Mouse (Mus musculus) kidney, adult 2 months (tissue): ENCODE results near the gene Tcp10c. TPM values are rescaled to one million over a fixed set of nuclear protein-coding genes. Genes with fewer than 3 reads are reported as not detected.
A peak's percentile ranks its signal among the peaks of the same experiment; 100 is the strongest.
"Not testable (repeated sequence)": the region's sequence is repeated elsewhere in the genome, so short reads cannot be mapped to it uniquely, and the experiment has no call there.

ENCODE experiments used
- DNase-seq: peaks from one replicate; pipeline ENCODE4 v3.0.0; 2021
- H3K27ac ChIP-seq: fragments of 200-500 bp; 2 replicates; pipeline ENCODE4 v1.5.1; 2012; ENCODE audit warnings: low read depth, low read length, control low read depth, inconsistent platforms; ENCODE audit not compliant: insufficient read depth
- H3K27me3 ChIP-seq: fragments of 200-500 bp; replicated peaks from 2 replicates; pipeline ENCODE4 v1.6.1; 2012; ENCODE audit warnings: mild to moderate bottlenecking, moderate library complexity, low read length, inconsistent platforms; ENCODE audit not compliant: control insufficient read depth, insufficient read depth
- H3K36me3 ChIP-seq: fragments of 200-500 bp; 2 replicates; pipeline ENCODE4 v1.6.1; 2012; ENCODE audit warnings: mild to moderate bottlenecking, moderate library complexity, low read length, inconsistent platforms; ENCODE audit not compliant: control insufficient read depth, insufficient read depth
- H3K4me1 ChIP-seq: fragments of 200-500 bp; 2 replicates; pipeline ENCODE4 v1.6.1; 2011; ENCODE audit warnings: low read length; ENCODE audit not compliant: control insufficient read depth, insufficient read depth
- H3K4me3 ChIP-seq: fragments of 200-500 bp; 2 replicates; pipeline ENCODE4 v1.5.1; 2011; ENCODE audit warnings: mild to moderate bottlenecking, low read depth, low read length, control low read depth; ENCODE audit not compliant: insufficient read depth
- WGBS: fragments of 180-500 bp; shearing (Covaris S2); methylation state at CpG from one replicate; pipeline ENCODE4 v1.1.7; 2018; 5-methylcytosine and 5-hydroxymethylcytosine counted together
- polyA plus RNA-seq: library from polyadenylated mRNA; depleted of rRNA; stranded (reverse); fragments of >200 nt; gene quantifications from 2 replicates; pipeline ENCODE4 v1.2.3, GENCODE M21; 2012; rRNA removed

Gene Tcp10c
- polyA plus RNA-seq = 0.03 and 0.05 TPM in 2 replicates

DNA sequence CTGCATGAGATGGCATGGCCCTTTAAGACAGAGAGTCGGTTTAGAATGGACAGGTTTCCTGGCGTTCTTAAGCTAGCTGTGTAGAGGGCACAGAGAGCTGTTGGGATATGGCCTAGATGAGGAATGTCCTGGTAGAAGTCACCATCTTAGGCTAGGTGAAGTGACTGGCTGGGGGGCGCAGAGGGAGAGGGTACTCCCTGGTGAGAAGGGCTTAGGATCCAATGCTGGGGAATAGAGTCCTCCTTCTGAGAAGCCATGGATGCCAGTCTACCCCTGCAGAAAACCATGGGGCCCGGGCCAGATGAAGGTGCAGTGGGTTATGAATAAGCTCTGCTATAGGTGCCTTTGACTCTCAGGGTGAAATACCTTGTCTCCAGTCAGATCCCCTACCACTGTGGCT is at the start of gene Tcp10c:
TSS of gene Tcp10c (plus strand) at position 52 of the 400 bp plus-strand sequence.
- H3K4me3 ChIP-seq, H3K27me3 ChIP-seq, DNase-seq, H3K36me3 ChIP-seq, H3K27ac ChIP-seq, H3K4me1 ChIP-seq: not testable (repeated sequence)
- 85% methylated on average over 4 of the region's 4 CpGs for WGBS

DNA sequence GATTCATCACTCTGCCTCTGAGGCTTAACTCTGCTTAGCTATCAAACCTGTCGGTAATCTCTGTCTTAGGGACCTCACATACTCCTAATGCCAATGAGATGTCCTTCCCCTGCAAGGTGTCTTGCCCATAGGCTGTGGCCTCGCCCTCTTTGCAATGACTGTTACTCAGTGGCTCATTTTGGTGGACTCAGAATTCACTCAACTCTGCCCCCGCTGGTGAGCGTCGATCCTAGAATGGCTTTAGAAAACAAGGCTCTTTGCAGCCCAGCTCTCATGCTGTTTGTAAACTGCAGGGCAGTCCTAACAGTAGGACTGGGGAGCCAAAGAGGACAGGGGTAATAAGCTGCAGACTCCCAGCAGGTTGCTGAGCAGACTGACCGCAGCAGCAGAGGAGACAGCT is 46.5 kb upstream of the Tcp10c start:
- H3K27me3 ChIP-seq, H3K4me1 ChIP-seq, H3K36me3 ChIP-seq, H3K27ac ChIP-seq, H3K4me3 ChIP-seq: not testable (repeated sequence)
- peak; percentile 47 for DNase-seq
- WGBS = 58% methylated on average over 5 of the region's 6 CpGs

DNA sequence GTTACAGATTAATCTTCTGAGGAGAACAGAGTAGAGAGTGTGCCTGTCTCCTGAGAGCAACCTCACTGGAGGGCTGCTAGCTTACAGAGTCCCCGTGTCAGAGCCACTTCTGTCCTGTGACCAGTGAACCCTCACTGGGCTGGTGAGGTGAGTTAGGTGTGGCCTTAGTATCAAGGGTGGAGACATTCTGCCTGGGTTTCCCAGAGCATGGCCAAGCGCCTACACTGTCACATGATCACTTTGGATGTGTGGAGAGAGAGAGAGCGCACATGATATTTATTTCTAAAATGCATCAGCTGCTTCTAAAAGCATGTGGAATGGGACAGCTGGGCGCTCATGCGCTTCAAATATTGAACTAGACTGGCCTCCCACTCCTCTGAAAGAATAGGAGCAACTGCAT is 46.0 kb upstream of the Tcp10c start:
- peak; percentile 65 for DNase-seq
- WGBS = 65% methylated on average over 5 of the region's 5 CpGs
- 0 out of 2 replicates have a peak overlapping the region, but pooled peaks have one; percentile 2 for H3K27ac ChIP-seq
- not testable (repeated sequence) for H3K36me3 ChIP-seq, H3K27me3 ChIP-seq, H3K4me1 ChIP-seq, H3K4me3 ChIP-seq

DNA sequence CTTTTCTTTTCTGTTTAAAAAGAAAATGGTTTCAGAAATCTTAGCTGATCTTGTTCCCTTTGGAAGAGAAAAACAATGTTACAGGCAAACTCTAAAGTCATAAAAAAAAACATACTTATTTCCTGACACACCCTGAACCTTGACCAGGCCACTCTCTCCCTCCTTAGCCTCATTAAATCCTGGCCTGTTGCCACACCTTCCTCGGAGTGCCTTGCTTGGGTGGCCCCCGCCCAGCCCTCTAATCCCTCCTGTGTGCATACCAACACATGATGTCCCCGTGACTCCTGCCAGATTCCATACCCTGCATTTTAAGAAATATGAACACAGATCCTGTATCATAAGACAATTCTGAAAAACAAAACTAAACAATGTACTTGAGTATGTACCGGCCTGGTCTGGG is 45.6 kb upstream of the Tcp10c start:
- not testable (repeated sequence) for H3K4me1 ChIP-seq
- whole genome bisulfite sequencing = 67% methylated on average over 4 of the region's 4 CpGs

DNA sequence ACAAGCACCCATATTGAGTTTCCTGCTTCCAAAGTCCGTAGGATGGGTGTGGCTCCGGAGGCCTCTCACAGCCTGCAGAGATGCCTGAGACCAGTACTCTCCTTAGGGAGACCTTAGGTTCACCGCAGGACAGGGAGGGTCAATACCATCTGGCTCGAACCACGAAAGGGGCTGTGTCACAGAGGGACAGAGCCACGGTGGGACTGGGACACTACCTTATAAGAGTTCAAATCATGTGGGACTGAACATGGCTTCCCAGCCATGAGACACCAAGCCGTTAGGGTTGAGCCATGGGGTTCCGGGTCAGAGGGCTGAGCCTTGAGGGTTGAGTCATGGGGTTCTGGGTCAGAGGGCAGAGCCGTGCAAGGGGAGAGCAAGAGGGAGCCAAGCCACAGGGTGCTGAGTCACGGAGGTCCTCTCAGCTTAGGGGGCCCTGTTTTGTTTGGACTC is 45.2 kb upstream of the Tcp10c start:
- H3K4me1 ChIP-seq, H3K4me3 ChIP-seq, H3K27ac ChIP-seq, H3K27me3 ChIP-seq, H3K36me3 ChIP-seq: not testable (repeated sequence)
- WGBS = 81% methylated on average over 10 of the region's 10 CpGs
- peak; percentile 59 for DNase-seq

More for the DNA sequence above, 45.6 kb upstream of the Tcp10c start:
- H3K27me3 ChIP-seq, H3K36me3 ChIP-seq, H3K27ac ChIP-seq, H3K4me3 ChIP-seq: not testable (repeated sequence)
- DNase-seq = peak; percentile 86

DNA sequence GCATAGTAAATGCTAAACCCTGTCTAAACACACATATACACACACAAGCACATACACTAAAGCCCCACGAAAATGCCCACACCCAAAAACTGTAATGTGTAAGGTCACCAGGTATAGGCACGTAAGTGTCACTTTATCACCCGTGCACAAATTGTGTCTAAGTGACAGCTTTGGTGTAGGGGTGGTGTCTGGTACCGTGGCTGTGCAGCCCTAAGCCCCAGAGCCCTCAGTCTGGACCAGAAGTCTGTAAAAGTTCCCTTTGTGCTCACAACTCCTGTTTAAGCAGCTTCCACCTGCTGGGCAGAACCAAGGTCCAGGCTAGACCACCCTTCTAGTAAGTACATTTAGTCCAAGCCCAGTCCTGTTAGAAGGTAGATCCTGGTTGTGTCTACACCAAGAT is 24.4 kb upstream of the Tcp10c start:
- 80% methylated on average over 4 of the region's 4 CpGs for WGBS
- H3K4me1 ChIP-seq, H3K36me3 ChIP-seq, H3K27ac ChIP-seq, DNase-seq, H3K4me3 ChIP-seq, H3K27me3 ChIP-seq: not testable (repeated sequence)

DNA sequence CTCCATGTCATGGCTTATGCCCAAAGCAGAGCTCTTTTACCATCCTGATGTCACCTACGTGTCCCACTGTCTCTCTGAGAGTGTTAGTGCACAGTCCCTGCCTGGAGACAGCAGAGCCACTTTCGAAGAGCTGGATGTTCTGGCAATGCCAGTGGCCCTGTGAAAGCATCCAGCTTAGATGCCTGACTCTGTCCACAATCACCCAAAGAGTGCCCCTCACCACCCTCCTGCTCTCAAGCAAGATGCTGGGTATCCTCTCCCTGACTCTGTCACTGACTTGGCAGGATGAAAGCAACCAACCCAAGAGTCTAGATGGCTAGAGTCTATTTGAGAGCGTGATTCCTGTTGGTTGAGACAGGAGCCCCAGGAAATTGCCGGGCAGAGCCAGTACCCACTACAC is 23.2 kb upstream of the Tcp10c start:
- not testable (repeated sequence) for H3K36me3 ChIP-seq
- 76% methylated on average over 4 of the region's 4 CpGs for WGBS

DNA sequence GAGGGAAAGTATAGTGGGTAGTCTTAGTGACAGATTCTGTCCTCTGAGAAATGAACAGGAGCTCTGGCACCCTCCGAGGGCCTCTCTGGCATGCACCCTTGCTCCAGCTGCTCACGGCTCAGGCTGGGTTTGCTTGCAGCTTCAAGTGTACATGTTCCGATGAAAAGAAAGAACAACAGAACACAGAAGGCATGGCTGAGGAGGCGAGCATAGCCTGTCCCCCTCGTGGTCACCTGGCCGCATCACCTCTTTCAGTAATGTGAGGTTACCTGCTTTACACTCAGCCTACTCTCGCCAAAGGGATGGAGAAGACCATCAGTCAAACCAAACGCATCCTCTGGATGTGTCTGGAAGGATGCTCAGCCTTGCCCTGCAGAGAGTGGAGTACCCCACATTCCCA is 21.9 kb upstream of the Tcp10c start:
- H3K27me3 ChIP-seq = not testable (repeated sequence)
- 85% methylated on average over 8 of the region's 8 CpGs for WGBS

More for the DNA sequence above, 23.2 kb upstream of the Tcp10c start:
- not testable (repeated sequence) for H3K4me3 ChIP-seq, H3K4me1 ChIP-seq, DNase-seq, H3K27me3 ChIP-seq, H3K27ac ChIP-seq

More for the DNA sequence above, 21.9 kb upstream of the Tcp10c start:
- H3K27ac ChIP-seq, H3K4me3 ChIP-seq, H3K36me3 ChIP-seq, H3K4me1 ChIP-seq, DNase-seq: not testable (repeated sequence)
